Mouse (Mus musculus) heart, adult 2 months (tissue): ENCODE measurements around the gene Ralb.

Experiments used
- CTCF ChIP-seq: fragments of 200-600 bp; IDR thresholded peaks from 2 replicates; pipeline ENCODE4 v1.8.1; 2022; ENCODE audit warnings: antibody characterized with exemption, mild to moderate bottlenecking, moderate library complexity
- EP300 ChIP-seq: fragments of 200-500 bp; IDR thresholded peaks from 2 replicates; pipeline ENCODE4 v1.6.1; 2011; ENCODE audit warnings: low read depth, low read length, control low read depth; ENCODE audit not compliant: insufficient read depth

- no peak for TF ChIP-seq CTCF
- no peak for TF ChIP-seq EP300
Measured at GRCm38 (mm10) chr1:119497346-119498004, 7.1 kb downstream of the Ralb start.
